Mouse (Mus musculus): Measurements from ENCODE around the gene Noc2l. TPM values are rescaled to one million over a fixed set of nuclear protein-coding genes. Genes with fewer than 3 reads are reported as not detected.
A peak's percentile ranks its signal among the peaks of the same experiment; 100 is the strongest.

Gene Noc2l
- polyA plus RNA-seq, 1 experiment from 2014 or later = 41.8 TPM

- Histone ChIP-seq H3K36me3 (no peaks in the 10 kb centered on the region), H3K9ac (peak overlapping the region; percentile 50), H3K27me3 (replicated peaks) (no peaks in the 10 kb centered on the region), H3K4me1 (peaks cover 23% of the 10 kb centered on the region), H3K9me3 (no peaks in the 10 kb centered on the region), H3K4me2 (peak overlapping the region; percentile 36), H3K4me3 (no peak overlapping the region), H3K27ac (replicated peaks) (peak overlapping the region; percentile 3; the same call in 1 of the 2 replicates)
- ATAC-seq (ENCODE audit: extremely low read depth, insufficient number of reproducible peaks, low FRiP score, low TSS enrichment) = no peak
- WGBS = 61% methylated on average over 16 of the region's 16 CpGs
Measured at GRCm38 (mm10) chr4:156217022-156217669, 18.7 kb upstream of the Noc2l start.

GRCm38 (mm10) chr4:156217838-156218237 is 18.0 kb upstream of the Noc2l start:
- Histone ChIP-seq H3K36me3 (peaks cover 6% of the 10 kb centered on the region; the same call in 1 of the 2 replicates), H3K4me2 (no peak overlapping the region), H3K27me3 (replicated peaks) (no peaks in the 10 kb centered on the region), H3K4me3 (no peak overlapping the region), H3K9me3 (no peaks in the 10 kb centered on the region), H3K9ac (no peak overlapping the region), H3K27ac (replicated peaks) (no peak overlapping the region), H3K4me1 (peaks cover 23% of the 10 kb centered on the region)
- WGBS = 80% methylated on average over 16 of the region's 16 CpGs
- ATAC-seq (ENCODE audit: extremely low read depth, insufficient number of reproducible peaks, low FRiP score, low TSS enrichment) = no peak

- Histone ChIP-seq H3K9me3 (no peaks in the 10 kb centered on the region), H3K36me3 (peaks cover 6% of the 10 kb centered on the region; the same call in 1 of the 2 replicates), H3K9ac (no peak overlapping the region), H3K27ac (replicated peaks) (no peak overlapping the region), H3K4me2 (no peak overlapping the region), H3K27me3 (replicated peaks) (no peaks in the 10 kb centered on the region), H3K4me1 (peaks cover 23% of the 10 kb centered on the region), H3K4me3 (no peak overlapping the region)
- 79% methylated on average over 11 of the region's 11 CpGs for WGBS
- no peak for ATAC-seq (ENCODE audit: extremely low read depth, insufficient number of reproducible peaks, low FRiP score, low TSS enrichment)
Measured at GRCm38 (mm10) chr4:156219936-156220335, 15.9 kb upstream of the Noc2l start.

- Histone ChIP-seq H3K4me2 (no peak overlapping the region), H3K9me3 (no peaks in the 10 kb centered on the region), H3K27me3 (replicated peaks) (no peaks in the 10 kb centered on the region), H3K9ac (no peak overlapping the region), H3K27ac (replicated peaks) (no peak overlapping the region), H3K4me3 (no peak overlapping the region), H3K36me3 (peaks cover 9% of the 10 kb centered on the region), H3K4me1 (peaks cover 16% of the 10 kb centered on the region)
- WGBS = 71% methylated on average over 2 of the region's 2 CpGs
- ATAC-seq (ENCODE audit: extremely low read depth, insufficient number of reproducible peaks, low FRiP score, low TSS enrichment) = no peak
Measured at GRCm38 (mm10) chr4:156224276-156224675, 11.5 kb upstream of the Noc2l start.

- WGBS = 30% methylated on average over 18 of the region's 18 CpGs
- H3K27me3 ChIP-seq (replicated peaks) = no peaks in the 10 kb centered on the region
- H3K9me3 ChIP-seq = no peaks in the 10 kb centered on the region
- peak overlapping the region; percentile 57 for H3K9ac ChIP-seq
- H3K36me3 ChIP-seq = peaks cover 39% of the 10 kb centered on the region
- H3K4me1 ChIP-seq = peaks cover 16% of the 10 kb centered on the region
- ATAC-seq (ENCODE audit: extremely low read depth, insufficient number of reproducible peaks, low FRiP score, low TSS enrichment) = no peak
- 0 out of 2 replicates have a peak overlapping the region, but pooled peaks have one; percentile 7 for H3K4me3 ChIP-seq
- H3K27ac ChIP-seq (replicated peaks) = no peak overlapping the region
- H3K4me2 ChIP-seq = peak overlapping the region; percentile 51
Measured at GRCm38 (mm10) chr4:156227752-156228392, 7.9 kb upstream of the Noc2l start.

- Histone ChIP-seq H3K9ac (peak overlapping the region; percentile 57), H3K4me2 (peak overlapping the region; percentile 51), H3K4me1 (peaks cover 19% of the 10 kb centered on the region), H3K9me3 (no peaks in the 10 kb centered on the region), H3K36me3 (peaks cover 44% of the 10 kb centered on the region), H3K4me3 (0 out of 2 replicates have a peak overlapping the region, but pooled peaks have one; percentile 7), H3K27ac (replicated peaks) (no peak overlapping the region), H3K27me3 (replicated peaks) (0 out of 2 replicates have a peak, but pooled peaks cover 2% of the 10 kb centered on the region)
- peak; percentile 29; the same call in 1 of the 2 replicates for ATAC-seq (ENCODE audit: extremely low read depth, insufficient number of reproducible peaks, low FRiP score, low TSS enrichment)
- WGBS = 22% methylated on average over 12 of the region's 12 CpGs
Measured at GRCm38 (mm10) chr4:156228393-156229024, 7.3 kb upstream of the Noc2l start.

- Histone ChIP-seq H3K4me3 (peak overlapping the region; percentile 89), H3K9ac (peak overlapping the region; percentile 87), H3K4me1 (peaks cover 26% of the 10 kb centered on the region), H3K4me2 (peak overlapping the region; percentile 93), H3K36me3 (peaks cover 63% of the 10 kb centered on the region), H3K9me3 (no peaks in the 10 kb centered on the region), H3K27ac (replicated peaks) (peak overlapping the region; percentile 59; the same call in 1 of the 2 replicates), H3K27me3 (replicated peaks) (0 out of 2 replicates have a peak, but pooled peaks cover 2% of the 10 kb centered on the region)
- no peak for ATAC-seq (ENCODE audit: extremely low read depth, insufficient number of reproducible peaks, low FRiP score, low TSS enrichment)
- 4% methylated on average over 17 of the region's 17 CpGs for WGBS
Measured at GRCm38 (mm10) chr4:156234021-156234501, 1.7 kb upstream of the Noc2l start.

GRCm38 (mm10) chr4:156234701-156235213 is 1.1 kb upstream of the Noc2l start, which contains the start of gene Plekhn1:
TSS of gene Plekhn1 (minus strand) at chr4:156234857.
- H3K27ac ChIP-seq (replicated peaks) = peak within 1 kb of the TSS; percentile 91
- WGBS = under 1% methylated on average over 40 of the region's 48 CpGs
- ATAC-seq (ENCODE audit: extremely low read depth, insufficient number of reproducible peaks, low FRiP score, low TSS enrichment) = no peak
- H3K4me3 ChIP-seq = peak within 1 kb of the TSS; percentile 89
- H3K27me3 ChIP-seq (replicated peaks) = 0 out of 2 replicates have a peak, but pooled peaks cover 2% of the 10 kb centered on the region
- H3K4me1 ChIP-seq = peaks cover 26% of the 10 kb centered on the region
- no peaks in the 10 kb centered on the region for H3K9me3 ChIP-seq
- H3K36me3 ChIP-seq = peaks cover 63% of the 10 kb centered on the region
- peak within 1 kb of the TSS; percentile 87 for H3K9ac ChIP-seq
- H3K4me2 ChIP-seq = peak within 1 kb of the TSS; percentile 93

- peak overlapping the region; percentile 89 for H3K4me3 ChIP-seq
- peaks cover 63% of the 10 kb centered on the region for H3K36me3 ChIP-seq
- no peak for ATAC-seq (ENCODE audit: extremely low read depth, insufficient number of reproducible peaks, low FRiP score, low TSS enrichment)
- H3K9ac ChIP-seq = peak overlapping the region; percentile 73
- 0 out of 2 replicates have a peak, but pooled peaks cover 2% of the 10 kb centered on the region for H3K27me3 ChIP-seq (replicated peaks)
- H3K4me2 ChIP-seq = peak overlapping the region; percentile 93
- no peaks in the 10 kb centered on the region for H3K9me3 ChIP-seq
- peaks cover 26% of the 10 kb centered on the region for H3K4me1 ChIP-seq
- H3K27ac ChIP-seq (replicated peaks) = peak overlapping the region; percentile 91
- under 1% methylated on average over 15 of the region's 15 CpGs for WGBS
Measured at GRCm38 (mm10) chr4:156235360-156235770, 445 bp upstream of the Noc2l start.

- Histone ChIP-seq H3K27ac (replicated peaks) (no peak overlapping the region), H3K36me3 (peaks cover 63% of the 10 kb centered on the region)
Measured at GRCm38 (mm10) chr4:156236651-156237447, 1.0 kb downstream of the Noc2l start.

More at GRCm38 (mm10) chr4:156236651-156237447, 1.0 kb downstream of the Noc2l start:
- Histone ChIP-seq H3K4me1 (peaks cover 26% of the 10 kb centered on the region), H3K27me3 (replicated peaks) (0 out of 2 replicates have a peak, but pooled peaks cover 2% of the 10 kb centered on the region), H3K4me2 (peak overlapping the region; percentile 93), H3K4me3 (peak overlapping the region; percentile 89), H3K9me3 (no peaks in the 10 kb centered on the region), H3K9ac (peak overlapping the region; percentile 88)
- ATAC-seq (ENCODE audit: extremely low read depth, insufficient number of reproducible peaks, low FRiP score, low TSS enrichment) = no peak
- WGBS = 24% methylated on average over 55 of the region's 60 CpGs
